Mouse (Mus musculus) spleen, adult 12 weeks (tissue): ENCODE data around the gene Man1a2.

Experiments used
- DNase-seq: peaks from one replicate; pipeline ENCODE4 v3.0.0; 2022; ENCODE audit warnings: low spot score

The Man1a2 gene

DNA sequence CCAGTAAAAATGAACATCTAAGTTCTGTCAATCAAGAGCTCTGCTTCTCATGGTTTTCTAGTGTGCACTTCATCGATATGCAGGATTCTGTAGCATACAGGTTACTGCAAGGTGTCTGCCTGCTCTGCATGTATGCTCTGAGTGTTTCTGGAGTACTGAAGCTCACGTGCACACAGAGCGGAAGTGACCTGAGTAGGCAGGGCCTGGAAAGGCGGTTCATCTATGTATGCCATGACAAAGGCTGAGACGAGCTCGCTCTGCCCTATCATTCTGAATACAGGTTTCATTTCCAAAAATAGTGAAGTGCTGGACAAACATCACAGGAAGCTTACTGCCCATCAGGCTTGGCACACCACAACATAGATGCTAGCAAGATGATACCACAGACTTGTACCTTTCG, 122.8 kb downstream of the Man1a2 start:
- DNase-seq, result no peak

DNA sequence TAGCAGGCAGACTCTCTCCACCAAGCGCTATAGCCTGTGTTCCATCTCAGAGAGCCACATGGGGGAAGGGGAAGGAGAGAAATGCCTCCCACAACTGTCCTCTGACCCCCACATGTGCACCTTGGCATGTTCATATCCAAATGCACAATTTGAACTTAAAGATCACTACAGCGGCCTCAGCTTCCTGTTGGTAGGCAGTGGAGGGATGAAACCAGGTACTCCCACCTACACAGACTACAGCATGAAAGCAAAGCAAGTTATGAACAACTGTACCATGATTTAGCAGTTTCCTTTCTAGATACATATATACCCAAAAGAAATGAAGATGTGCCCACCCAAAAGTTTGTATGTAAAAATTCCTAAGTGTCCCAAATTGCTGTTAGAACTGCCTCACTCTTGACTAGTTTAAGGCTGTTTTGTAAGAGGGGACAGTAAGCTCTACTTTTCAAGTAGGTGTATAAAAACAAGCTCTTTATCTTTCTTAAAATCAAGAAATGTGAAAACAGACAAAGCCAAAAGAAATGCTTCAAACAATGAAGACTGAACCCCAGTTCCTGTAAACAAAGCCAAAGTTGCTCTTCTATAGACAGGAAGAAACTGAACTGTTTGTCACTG, 123.6 kb downstream of the Man1a2 start:
- no peak for DNase-seq

DNA sequence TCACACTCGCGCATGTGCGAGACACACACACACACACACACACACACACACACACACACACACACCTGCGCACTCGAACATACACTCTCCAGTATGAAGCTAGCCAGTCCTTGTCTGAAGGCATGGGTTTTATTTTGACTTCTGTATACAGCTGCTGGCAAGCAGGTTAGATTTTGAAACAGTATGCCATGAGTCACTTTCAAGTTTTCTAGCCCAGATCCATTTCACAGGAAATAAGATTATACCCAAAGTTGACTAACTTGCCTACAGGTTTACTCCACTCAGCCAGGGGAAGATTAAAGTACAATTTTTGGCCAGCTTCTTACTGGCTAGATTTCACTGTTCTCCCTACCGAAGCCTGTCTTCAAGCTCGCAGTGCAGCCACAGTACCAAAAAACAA, 125.9 kb downstream of the Man1a2 start:
- no peak for DNase-seq

DNA sequence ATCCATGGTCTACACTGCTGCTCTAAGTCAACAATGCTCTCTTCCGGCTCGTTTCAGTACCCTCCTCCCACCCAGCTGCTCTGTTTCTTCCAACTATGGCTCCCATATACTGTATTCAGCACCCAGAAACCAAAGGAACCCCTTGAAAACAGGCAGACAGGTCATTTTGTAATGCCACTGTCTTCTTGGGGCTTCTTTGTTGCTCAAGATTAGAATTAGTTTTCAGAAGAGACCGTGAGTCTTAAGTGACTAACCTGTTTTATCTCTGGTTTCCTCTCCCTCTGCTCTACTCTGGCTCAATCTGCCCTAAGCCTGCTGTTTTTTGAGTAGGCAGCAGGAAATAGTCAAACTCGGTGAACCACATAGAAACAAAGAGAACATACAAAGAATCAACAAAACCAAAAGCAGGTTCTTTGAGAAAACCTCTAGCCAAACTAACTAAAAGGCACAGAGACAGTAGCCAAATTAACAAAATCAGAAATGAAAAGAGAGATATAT, 127.0 kb downstream of the Man1a2 start:
- no peak for DNase-seq

DNA sequence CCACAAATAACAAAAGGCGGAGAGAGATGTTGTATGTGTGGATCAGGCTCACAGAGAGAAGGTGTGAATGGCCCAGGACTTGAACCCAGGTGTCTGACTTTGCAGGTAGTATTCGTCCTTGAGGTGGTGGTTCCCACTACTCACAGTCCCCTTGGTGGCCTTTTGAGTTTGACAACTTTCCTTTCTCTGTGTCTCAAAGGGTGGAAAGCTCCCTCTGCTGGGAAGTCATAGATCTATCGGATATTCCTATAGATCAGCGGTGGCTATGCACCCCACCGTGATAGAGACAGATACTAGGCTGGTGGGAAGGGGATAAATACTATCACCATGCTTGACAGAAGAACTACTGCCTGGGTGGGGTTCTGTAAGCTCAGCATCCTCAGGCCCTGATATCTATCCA, 130.5 kb downstream of the Man1a2 start:
- no peak for DNase-seq

DNA sequence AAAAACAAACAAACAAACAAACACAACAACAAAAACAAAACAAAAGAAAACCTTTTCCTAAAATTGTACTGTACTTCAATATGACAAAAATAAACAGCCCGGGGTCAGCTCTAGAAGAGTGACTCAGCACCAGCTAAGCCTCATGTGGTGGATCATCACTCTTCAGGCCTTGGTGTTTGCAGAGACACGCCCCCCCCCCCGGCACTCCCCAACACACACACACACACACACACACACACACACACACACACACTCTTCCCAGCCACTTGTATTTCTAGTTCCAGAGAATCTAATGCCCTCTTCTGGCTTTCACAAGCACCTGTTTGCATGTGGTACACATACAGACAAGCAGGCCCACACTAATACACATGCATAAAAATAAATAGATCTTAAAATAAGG, 133.1 kb downstream of the Man1a2 start:
- no peak for DNase-seq

DNA sequence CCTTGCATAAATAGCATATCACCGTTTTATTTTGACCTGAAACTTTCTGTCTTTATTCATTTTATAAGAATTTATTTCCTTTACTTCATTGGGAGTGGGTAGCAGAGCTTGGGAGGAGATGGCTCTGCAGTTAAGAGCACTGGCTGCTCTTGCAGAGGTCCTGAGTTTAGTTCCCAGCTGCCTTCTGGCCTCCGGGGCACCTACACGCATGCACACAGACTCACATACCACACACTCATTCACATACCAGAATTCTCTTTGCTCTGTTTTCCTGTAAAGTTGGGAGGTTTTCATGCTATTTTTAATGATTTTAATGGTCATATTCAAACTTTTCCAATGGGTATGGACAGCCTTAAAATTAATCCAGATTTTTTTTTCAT, 137.4 kb downstream of the Man1a2 start:
- no peak for DNase-seq

DNA sequence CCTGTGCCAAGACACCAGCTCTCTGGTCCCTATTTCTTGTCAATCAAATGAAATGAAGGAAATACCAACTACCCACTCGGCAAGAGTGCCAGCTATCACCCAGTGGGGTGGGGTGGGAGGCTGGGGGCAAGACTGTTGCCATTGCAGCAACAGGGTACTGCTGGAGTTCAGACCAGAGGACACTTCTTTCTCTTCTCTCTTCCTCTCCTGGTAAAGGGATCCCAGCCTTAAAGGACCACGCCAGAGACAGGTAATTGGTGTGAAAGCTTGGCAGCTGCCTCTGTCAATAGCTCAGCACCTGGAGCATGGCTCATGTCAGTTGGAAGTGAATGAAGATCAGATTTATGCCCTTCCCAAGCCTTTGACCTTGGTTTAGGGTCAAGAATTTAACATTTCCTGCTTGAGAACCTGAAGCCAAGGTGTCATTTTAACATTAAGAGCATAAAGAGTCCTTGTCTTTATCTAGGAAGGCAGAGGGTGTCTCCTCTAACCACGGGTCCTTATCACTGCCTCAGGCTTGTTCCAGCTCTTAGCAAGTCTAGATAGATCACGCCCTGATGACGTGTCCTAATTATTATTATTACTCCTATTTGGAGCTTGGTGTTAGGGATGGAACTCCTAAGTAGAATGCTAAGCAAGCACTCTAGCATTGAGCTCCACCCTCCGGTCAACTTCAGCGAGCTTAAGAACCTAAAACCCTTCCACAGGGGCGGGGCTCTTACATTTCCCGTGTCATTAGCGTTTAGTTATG, 138.0 kb downstream of the Man1a2 start:
- DNase-seq, result peak; percentile 28

DNA sequence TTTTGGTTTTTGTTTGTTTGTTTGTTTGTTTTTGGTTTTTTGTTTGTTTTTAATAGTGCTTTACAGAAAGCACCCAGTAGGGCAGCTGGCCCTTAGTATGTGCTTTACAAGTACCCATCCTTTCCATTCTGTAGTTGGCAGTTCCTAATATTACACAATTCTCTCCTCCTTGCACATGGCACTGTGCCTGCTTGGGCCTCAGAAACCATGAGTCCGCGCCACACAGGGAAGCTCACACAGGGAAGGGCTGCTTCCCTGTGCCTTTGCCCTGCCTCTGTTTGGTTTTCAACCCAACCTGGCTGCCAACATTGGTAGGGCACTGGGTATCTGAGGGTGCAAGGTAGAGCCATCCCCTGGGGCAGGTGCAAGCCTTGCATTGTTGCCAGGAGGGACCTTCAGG, 148.6 kb downstream of the Man1a2 start:
- DNase-seq, result no peak

DNA sequence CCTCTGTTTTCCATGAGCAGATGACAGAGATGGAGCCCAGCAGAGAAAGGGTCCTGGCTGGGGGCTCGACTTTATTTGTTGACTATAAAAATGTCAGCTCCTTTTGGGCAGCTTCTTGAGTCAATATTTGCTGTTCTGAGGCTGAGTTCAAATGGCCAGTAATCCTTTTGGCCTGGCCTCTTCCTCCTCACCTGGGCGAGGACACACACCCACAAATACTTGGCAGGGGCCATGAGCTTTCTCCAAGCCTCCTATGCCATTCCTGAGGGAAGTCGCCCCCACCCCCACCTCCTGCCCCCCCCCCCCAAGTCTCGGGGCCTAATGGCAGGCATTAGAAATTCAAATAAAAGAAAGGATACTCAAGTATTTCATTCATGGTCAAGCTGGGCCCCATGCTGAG, 149.4 kb downstream of the Man1a2 start:
- DNase-seq, result no peak

DNA sequence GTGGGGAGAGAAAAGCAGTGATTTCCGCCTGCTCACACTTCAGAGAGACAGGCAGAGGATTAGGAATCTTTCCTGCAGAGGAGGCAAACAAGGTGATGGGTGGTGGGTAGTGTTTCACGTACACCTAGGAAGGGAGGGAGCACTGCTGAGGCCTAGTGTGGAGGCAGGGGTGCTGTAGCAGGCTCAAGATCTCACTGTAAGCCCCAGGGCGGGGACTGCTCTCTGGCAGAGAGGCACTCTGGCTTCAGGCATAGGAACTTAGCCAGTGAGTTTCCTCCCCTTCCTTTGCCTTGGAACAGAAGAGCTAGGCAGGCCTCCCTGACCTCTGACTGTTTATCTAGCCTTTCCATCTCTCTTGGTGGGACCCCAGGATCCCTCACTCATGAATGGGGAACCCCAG, 150.0 kb downstream of the Man1a2 start:
- no peak for DNase-seq

DNA sequence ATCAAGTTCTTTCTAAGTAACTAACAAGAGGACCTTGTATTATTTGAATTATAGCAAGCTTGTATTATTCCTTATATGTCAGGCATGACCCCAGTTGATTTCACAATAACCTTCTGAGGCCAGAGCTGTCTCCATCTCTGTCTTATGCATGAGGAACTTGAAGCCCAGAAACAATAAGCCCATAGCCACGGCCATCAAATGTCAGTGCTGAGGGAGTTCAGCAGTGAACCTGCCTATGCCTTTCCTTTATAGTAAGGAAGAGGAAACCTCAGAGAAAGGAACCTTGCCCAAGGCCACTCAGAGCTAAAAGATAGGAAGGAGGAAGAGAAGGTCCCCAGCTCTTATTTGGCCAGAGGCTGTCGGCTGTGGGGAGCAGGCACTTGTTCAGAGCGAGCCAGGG, 150.9 kb downstream of the Man1a2 start:
- no peak for DNase-seq

DNA sequence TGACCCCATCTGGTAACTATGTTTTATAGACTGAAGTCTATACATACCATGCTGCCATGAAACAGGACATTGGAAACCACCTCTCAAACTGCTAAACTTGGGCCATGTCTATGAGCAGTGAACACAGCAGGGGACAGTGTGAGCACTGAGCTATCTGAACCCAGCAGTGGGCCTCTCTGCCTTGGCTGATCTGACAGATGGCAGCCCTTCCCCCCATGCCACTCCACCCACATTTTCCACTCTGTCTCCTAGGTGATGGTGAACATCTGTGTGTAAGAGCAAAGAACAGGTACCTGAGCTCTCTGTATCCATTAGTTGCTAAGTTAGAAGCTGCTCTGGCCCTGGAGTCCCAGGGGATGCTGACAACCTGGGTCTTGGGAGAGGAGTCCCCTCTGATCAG, 151.9 kb downstream of the Man1a2 start:
- no peak for DNase-seq

DNA sequence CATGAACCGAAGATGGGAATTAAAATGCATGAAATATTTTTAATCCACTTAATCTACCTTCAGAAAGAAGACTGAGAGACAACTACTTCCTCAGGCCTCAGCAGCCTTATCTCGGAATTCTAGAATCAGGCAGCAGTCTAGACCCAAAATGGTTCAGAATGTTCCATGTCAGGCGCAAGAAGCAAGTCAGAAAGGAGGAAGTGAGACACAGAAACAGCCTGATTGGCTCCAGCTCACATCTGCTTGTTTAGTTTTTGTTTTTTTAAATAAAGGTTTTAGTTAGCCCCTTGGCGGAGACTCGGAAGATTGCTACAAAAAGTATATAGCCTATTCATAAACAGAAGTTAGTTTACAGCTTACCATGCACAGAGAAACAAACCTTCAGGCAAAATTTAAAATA, 154.4 kb downstream of the Man1a2 start:
- no peak for DNase-seq

DNA sequence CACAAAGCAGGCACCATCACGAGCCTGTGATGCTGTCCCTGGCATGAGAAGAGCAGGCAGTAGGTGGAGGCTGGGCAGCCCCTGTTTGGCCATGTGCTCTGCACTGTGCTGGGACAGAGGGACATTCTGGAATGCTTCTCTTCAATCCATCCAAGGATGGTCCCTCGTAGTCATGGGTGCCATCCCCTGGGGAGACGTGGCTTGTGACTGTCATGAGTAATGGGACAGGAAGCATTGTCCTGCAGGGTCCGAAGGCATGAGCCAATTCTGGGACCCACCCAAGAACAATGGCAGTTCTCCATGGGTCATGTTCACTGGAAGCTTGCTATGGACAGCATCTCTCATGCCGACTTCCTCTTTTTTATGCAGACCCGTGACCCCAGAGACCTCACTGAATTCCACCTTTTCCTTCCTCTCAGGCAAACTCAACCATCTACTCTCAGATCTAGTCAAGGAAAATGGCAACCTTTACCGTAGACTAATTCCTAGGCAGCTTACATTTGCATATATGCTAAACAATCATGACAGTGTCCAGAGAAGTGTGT, 155.0 kb downstream of the Man1a2 start:
- no peak for DNase-seq

DNA sequence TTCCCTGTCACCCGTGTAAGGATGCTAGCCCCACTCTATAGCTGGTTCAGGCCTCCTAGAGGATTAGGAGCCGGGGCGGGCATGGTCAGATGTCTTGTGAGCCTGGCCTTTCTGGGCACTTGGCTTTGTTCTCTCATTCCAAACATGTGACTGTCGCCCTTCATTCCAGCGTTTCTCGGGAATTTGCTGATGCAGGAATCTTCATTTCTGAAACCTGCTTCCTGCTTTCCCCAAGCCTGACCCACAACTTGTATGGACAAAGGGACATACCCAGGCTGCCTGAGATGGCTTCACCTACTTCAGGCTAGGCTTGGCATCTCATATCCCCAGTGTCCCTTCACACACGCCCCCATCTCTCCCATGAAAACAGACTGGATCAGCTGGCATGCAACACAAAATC, 162.6 kb downstream of the Man1a2 start:
- DNase-seq, result no peak

DNA sequence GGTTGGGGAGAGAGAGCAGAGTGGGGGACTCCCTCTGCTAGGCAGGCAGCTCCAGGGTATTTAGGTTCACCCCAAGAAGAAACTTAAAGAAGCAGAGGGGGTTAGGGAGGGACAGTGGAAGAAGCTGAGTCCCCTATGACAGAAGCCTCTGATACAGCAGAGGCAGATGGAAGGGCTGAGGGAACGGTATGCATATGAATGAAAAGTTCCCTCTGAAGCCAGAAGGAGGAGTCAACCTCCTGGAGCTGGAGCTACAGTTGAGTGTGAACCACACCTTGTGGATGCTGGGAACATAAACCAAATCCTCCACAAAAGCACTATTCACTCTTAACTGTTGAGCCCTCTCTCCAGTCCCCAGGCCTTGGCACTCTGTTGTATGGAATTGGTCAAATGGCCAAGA, 163.7 kb downstream of the Man1a2 start:
- no peak for DNase-seq

DNA sequence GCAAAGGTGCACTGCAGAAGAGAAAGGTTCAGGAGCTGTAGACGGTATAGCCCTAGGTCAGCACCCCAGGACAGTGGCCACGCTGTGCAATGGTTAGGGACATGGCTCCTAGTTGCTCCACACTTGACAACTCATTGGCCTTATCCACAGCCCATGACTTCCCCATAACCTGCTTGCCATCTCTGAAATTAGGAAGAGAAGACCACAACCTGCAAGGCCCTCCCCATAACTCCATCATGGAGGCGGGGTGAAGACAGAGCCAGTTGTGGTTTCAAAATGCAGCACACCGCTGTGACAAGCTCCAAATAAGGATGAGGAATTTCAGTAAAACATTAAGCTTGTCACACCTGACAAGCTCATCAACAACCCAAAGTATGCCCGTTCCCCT, 169.6 kb downstream of the Man1a2 start:
- no peak for DNase-seq

DNA sequence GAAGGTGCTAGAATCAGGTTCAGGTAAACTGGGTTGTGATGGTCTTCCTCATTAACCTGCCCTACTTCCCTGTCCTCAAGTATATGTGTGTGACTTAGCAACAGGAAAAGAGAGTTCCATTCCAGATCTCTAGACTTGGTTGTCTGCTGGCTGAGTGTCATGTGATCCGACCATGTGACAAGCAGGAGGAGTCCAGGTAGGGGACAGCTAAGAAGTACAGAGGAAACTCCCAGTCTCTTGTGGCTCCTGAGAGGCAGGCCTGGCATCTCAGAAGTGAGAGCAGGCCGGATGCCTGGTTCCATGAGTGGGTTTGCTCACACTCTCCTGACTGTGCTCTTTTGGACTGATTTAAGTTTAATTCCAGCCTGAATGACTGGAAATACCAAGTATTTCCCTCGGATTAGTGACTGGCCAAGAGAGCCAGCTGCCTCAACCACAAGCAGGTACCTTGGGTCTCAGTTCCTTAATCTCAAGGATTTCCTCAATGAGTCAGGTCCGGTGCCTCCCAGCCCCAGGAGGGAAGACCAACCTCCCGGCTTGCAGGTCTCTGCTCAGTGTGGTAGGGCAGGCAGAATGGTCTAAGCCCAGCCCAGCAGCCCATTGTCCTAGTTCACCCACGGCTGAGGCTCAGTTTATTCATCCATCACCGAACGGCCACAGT, 170.1 kb downstream of the Man1a2 start:
- DNase-seq, result no peak
